Mouse (Mus musculus) hindbrain, embryonic 13.5 days (tissue): Measurements from ENCODE around the gene Ncapg2. TPM values are rescaled to one million over a fixed set of nuclear protein-coding genes. Genes with fewer than 3 reads are reported as not detected.

Experiments used
- ATAC-seq: fragments of 200-750 bp; cut with Nextera tagmentation; 2 replicates; pipeline ENCODE4 v1.8.0; 2017; ENCODE audit warnings: moderate TSS enrichment; ENCODE audit not compliant: low FRiP score
- H3K27ac ChIP-seq: fragments of 300-500 bp; sonication (generic); 2 replicates; pipeline ENCODE4 v1.5.1; 2015; ENCODE audit warnings: inconsistent platforms, mild to moderate bottlenecking, moderate library complexity
- H3K27me3 ChIP-seq: fragments of 300-500 bp; sonication (generic); 2 replicates; pipeline ENCODE4 v1.6.1; 2015; ENCODE audit warnings: mild to moderate bottlenecking, inconsistent platforms
- H3K36me3 ChIP-seq: fragments of 300-500 bp; sonication (generic); 2 replicates; pipeline ENCODE4 v1.6.1; 2015; ENCODE audit warnings: mild to moderate bottlenecking, inconsistent platforms
- H3K4me1 ChIP-seq: fragments of 300-500 bp; sonication (generic); replicated peaks from 2 replicates; pipeline ENCODE4 v1.6.1; 2015; ENCODE audit warnings: inconsistent platforms
- H3K4me2 ChIP-seq: fragments of 300-500 bp; sonication (generic); 2 replicates; pipeline ENCODE4 v1.6.1; 2015; ENCODE audit warnings: inconsistent platforms, mild to moderate bottlenecking, moderate library complexity
- H3K4me3 ChIP-seq: fragments of 300-500 bp; sonication (generic); 2 replicates; pipeline ENCODE4 v1.5.1; 2015; ENCODE audit warnings: mild to moderate bottlenecking, inconsistent platforms
- H3K9ac ChIP-seq: fragments of 300-500 bp; sonication (generic); 2 replicates; pipeline ENCODE4 v1.6.1; 2015; ENCODE audit warnings: mild to moderate bottlenecking, inconsistent platforms
- H3K9me3 ChIP-seq: fragments of 300-500 bp; sonication (generic); 2 replicates; pipeline ENCODE4 v1.6.1; 2016; ENCODE audit warnings: inconsistent platforms
- WGBS: fragments of 180-500 bp; shearing (Covaris S2); methylation state at CpG from one replicate; pipeline ENCODE4 v1.1.7; 2015; 5-methylcytosine and 5-hydroxymethylcytosine counted together
- polyA plus RNA-seq: library from polyadenylated mRNA; unstranded; fragments of >200 nt; fragmentation: Nextera tagmentation; extraction: Ambion mirVana; gene quantifications from 2 replicates; pipeline ENCODE4 v1.2.1, GENCODE M21; 2015

Gene Ncapg2
- polyA plus RNA-seq, 1 experiment from 2014 or later, result 9.3 TPM

GRCm38 (mm10) chr12:116404012-116404679 is 1.1 kb upstream of the Ncapg2 start:
- H3K4me1 ChIP-seq, result peaks cover 18% of the 10 kb centered on the region
- peak overlapping the region; percentile 73 for H3K4me3 ChIP-seq
- 98% methylated on average over 18 of the region's 18 CpGs for WGBS
- no peaks in the 10 kb centered on the region for H3K27me3 ChIP-seq
- peaks cover 38% of the 10 kb centered on the region for H3K9me3 ChIP-seq
- no peak for ATAC-seq
- peaks cover 30% of the 10 kb centered on the region for H3K36me3 ChIP-seq
- H3K9ac ChIP-seq, result peak overlapping the region; percentile 77; the same call in 1 of the 2 replicates
- peak overlapping the region; percentile 91 for H3K4me2 ChIP-seq
- no peak overlapping the region for H3K27ac ChIP-seq

DNA sequence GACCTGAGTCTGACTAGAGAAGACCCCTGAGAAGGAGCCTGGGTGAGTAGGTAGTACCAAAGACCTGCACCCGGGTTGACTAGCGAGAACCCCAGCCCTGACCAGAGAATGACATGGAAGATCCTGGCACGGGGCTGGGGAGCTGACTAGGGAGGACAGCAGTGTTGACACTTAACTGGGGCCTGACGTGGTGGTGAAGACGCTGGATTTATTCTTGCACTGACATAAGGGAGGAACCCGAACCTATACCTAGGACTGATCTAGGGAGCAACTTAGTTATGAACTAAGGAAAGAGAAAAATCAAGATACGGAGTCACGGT is 594 bp downstream of the Ncapg2 start:
- Histone ChIP-seq H3K9me3 (peaks cover 28% of the 10 kb centered on the region), H3K27me3 (no peaks in the 10 kb centered on the region), H3K4me2 (peak overlapping the region; percentile 91), H3K4me3 (peak overlapping the region; percentile 73), H3K36me3 (peaks cover 26% of the 10 kb centered on the region), H3K27ac (no peak overlapping the region), H3K4me1 (peaks cover 18% of the 10 kb centered on the region), H3K9ac (peak overlapping the region; percentile 77)
- no peak for ATAC-seq
- 18% methylated on average over 8 of the region's 8 CpGs for WGBS

GRCm38 (mm10) chr12:116407883-116408282 is 2.7 kb downstream of the Ncapg2 start:
- 96% methylated on average over 5 of the region's 5 CpGs for WGBS
- H3K36me3 ChIP-seq, result peaks cover 8% of the 10 kb centered on the region
- H3K9me3 ChIP-seq, result peaks cover 9% of the 10 kb centered on the region
- peaks cover 18% of the 10 kb centered on the region for H3K4me1 ChIP-seq
- no peak overlapping the region for H3K4me2 ChIP-seq
- no peak overlapping the region for H3K9ac ChIP-seq
- no peaks in the 10 kb centered on the region for H3K27me3 ChIP-seq
- H3K4me3 ChIP-seq, result no peak overlapping the region
- no peak overlapping the region for H3K27ac ChIP-seq
- no peak for ATAC-seq

- no peak overlapping the region for H3K4me2 ChIP-seq
- no peak overlapping the region for H3K9ac ChIP-seq
- no peak for ATAC-seq
- no peaks in the 10 kb centered on the region for H3K9me3 ChIP-seq
- H3K27me3 ChIP-seq, result no peaks in the 10 kb centered on the region
- H3K4me3 ChIP-seq, result no peak overlapping the region
- H3K27ac ChIP-seq, result no peak overlapping the region
- WGBS, result 97% methylated on average over 4 of the region's 4 CpGs
- no peaks in the 10 kb centered on the region for H3K36me3 ChIP-seq
- H3K4me1 ChIP-seq, result no peaks in the 10 kb centered on the region
These were observed 9.7 kb downstream of the Ncapg2 start for GRCm38 (mm10) chr12:116414941-116415340.

DNA sequence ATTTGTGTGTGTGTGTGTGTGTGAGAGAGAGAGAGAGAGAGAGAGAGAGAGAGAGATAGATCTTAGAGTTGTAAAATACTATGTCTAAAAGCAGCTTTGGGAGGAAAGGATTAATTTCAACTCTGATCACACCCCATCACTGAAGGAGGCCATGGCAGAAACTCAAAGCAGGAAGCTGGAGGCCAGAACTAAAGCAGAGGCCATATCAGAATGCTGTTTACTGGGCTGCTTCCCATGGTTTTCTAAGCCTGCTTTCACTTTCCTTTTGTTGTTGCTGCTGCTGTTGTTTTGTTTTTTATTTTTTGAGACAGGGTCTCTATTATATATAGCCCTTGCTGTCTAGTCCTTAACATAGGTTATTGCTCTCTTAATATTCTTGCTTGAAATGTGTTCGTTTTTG is 11.3 kb downstream of the Ncapg2 start:
- H3K27me3 ChIP-seq, result no peaks in the 10 kb centered on the region
- H3K27ac ChIP-seq, result no peak overlapping the region
- H3K4me2 ChIP-seq, result no peak overlapping the region
- no peak for ATAC-seq
- no peak overlapping the region for H3K4me3 ChIP-seq
- 90% methylated on average over 1 of the region's 1 CpGs for whole genome bisulfite sequencing
- H3K4me1 ChIP-seq, result no peaks in the 10 kb centered on the region
- H3K9me3 ChIP-seq, result no peaks in the 10 kb centered on the region
- no peak overlapping the region for H3K9ac ChIP-seq
- no peaks in the 10 kb centered on the region for H3K36me3 ChIP-seq

DNA sequence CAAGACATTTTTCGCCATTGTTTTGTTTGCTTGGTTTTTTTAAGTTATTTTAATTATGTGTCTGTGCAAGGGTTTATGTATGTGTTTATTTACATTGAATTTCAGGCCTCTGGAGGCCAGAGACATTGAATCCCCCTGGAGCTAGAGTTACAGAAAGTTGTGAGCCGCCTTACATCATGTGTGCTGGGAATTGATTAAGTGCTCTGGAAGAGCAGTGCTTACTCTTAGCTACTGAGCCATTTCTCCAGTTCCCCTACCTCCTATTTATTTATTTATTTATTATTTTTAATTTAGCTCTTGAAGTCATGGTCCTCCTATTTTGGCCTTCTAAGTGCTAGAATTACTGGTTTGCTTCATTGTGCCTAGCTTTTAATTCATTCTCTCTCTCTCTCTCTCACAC is 16.5 kb downstream of the Ncapg2 start:
- H3K27ac ChIP-seq, result no peak overlapping the region
- 95% methylated on average over 2 of the region's 2 CpGs for WGBS
- H3K4me1 ChIP-seq, result no peaks in the 10 kb centered on the region
- no peak overlapping the region for H3K4me2 ChIP-seq
- H3K9ac ChIP-seq, result no peak overlapping the region
- no peak overlapping the region for H3K4me3 ChIP-seq
- no peaks in the 10 kb centered on the region for H3K27me3 ChIP-seq
- no peak for ATAC-seq
- no peaks in the 10 kb centered on the region for H3K9me3 ChIP-seq
- peaks cover 7% of the 10 kb centered on the region for H3K36me3 ChIP-seq

DNA sequence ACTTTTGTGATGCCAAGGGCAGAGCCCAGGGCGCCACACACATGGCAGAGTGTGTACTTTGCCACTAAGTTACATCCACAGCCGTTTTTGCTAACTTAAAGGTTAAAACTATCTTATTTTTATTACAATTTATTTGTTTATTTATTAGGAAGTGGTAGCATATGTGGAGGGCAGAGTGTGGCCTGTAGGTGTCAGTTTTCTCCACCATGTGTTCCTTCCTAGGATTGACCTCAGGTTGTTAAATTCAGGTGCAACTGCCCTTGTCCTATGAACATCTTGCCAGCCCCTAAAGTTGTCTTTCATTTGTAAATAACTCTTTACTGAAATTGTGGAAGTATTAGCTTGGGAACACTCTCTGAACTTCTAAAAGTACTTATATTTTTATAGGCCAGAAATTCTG is 20.2 kb downstream of the Ncapg2 start:
- Histone ChIP-seq H3K4me1 (no peaks in the 10 kb centered on the region), H3K4me3 (no peak overlapping the region), H3K27me3 (no peaks in the 10 kb centered on the region), H3K27ac (no peak overlapping the region), H3K9ac (no peak overlapping the region), H3K36me3 (peaks cover 17% of the 10 kb centered on the region), H3K4me2 (no peak overlapping the region), H3K9me3 (no peaks in the 10 kb centered on the region)
- WGBS, result 88% methylated on average over 2 of the region's 2 CpGs
- ATAC-seq, result no peak

- H3K9me3 ChIP-seq, result no peaks in the 10 kb centered on the region
- peaks cover 17% of the 10 kb centered on the region for H3K36me3 ChIP-seq
- H3K4me1 ChIP-seq, result no peaks in the 10 kb centered on the region
- no peak overlapping the region for H3K4me2 ChIP-seq
- no peak overlapping the region for H3K27ac ChIP-seq
- H3K9ac ChIP-seq, result no peak overlapping the region
- 84% methylated on average over 2 of the region's 2 CpGs for WGBS
- H3K27me3 ChIP-seq, result no peaks in the 10 kb centered on the region
- ATAC-seq, result no peak
- H3K4me3 ChIP-seq, result no peak overlapping the region
These were observed 28.5 kb downstream of the Ncapg2 start for GRCm38 (mm10) chr12:116433742-116434141.

- Histone ChIP-seq H3K4me1 (no peaks in the 10 kb centered on the region), H3K4me3 (no peak overlapping the region), H3K36me3 (peaks cover 21% of the 10 kb centered on the region), H3K27ac (no peak overlapping the region), H3K9ac (no peak overlapping the region), H3K4me2 (no peak overlapping the region), H3K27me3 (no peaks in the 10 kb centered on the region), H3K9me3 (no peaks in the 10 kb centered on the region)
- ATAC-seq, result no peak
- 94% methylated on average over 2 of the region's 2 CpGs for WGBS
These were observed 30.0 kb downstream of the Ncapg2 start for GRCm38 (mm10) chr12:116435232-116435631.

DNA sequence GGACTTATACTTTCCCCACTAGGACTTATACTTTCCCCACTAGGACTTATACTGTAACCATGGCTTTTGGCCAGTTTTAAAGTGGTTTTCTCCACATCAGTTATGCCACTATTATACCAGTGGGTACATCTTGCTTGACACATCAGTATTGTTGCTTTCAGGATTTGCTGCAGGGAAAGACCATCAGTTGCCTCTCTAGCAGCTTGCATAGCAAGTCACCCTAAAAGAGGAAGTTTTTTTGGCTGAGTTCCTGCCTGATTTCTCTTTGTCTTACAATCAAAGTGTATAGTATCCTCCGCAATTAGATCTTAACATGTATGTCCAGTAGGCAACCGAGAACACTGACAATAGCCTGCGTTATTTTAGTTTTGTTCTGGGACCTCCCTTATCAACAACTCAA is 30.9 kb downstream of the Ncapg2 start:
- no peaks in the 10 kb centered on the region for H3K9me3 ChIP-seq
- ATAC-seq, result no peak
- H3K27ac ChIP-seq, result no peak overlapping the region
- no peak overlapping the region for H3K4me3 ChIP-seq
- no peaks in the 10 kb centered on the region for H3K27me3 ChIP-seq
- 92% methylated on average over 3 of the region's 3 CpGs for WGBS
- no peak overlapping the region for H3K9ac ChIP-seq
- H3K4me1 ChIP-seq, result no peaks in the 10 kb centered on the region
- H3K36me3 ChIP-seq, result peaks cover 27% of the 10 kb centered on the region
- no peak overlapping the region for H3K4me2 ChIP-seq

- Histone ChIP-seq H3K9ac (no peak overlapping the region; the same call in 1 of the 2 replicates), H3K27ac (no peak overlapping the region), H3K36me3 (peaks cover 27% of the 10 kb centered on the region), H3K9me3 (no peaks in the 10 kb centered on the region), H3K4me3 (no peak overlapping the region), H3K4me2 (no peak overlapping the region), H3K27me3 (no peaks in the 10 kb centered on the region), H3K4me1 (no peaks in the 10 kb centered on the region)
- WGBS, result 87% methylated on average over 5 of the region's 5 CpGs
- ATAC-seq, result no peak
These were observed 33.4 kb downstream of the Ncapg2 start for GRCm38 (mm10) chr12:116438591-116438990.

DNA sequence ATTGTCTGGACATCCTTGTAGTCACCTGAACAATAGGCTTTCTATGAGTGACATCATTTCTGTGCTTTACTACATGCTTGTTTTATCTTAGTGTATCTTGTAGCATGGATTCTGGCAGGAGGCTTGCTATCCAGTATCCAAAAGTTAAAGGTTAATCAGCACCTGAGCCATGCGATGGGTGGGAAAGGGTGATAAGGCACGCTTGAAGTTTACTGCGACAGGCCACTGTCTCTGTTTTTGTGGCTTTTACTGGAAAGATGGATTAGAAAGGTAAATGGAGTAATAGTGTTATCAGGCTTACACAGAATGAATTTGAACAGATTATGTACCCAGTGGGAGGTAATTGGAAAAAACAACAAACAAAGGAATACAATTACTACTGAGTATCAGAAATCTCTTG is 37.0 kb downstream of the Ncapg2 start:
- Histone ChIP-seq H3K27ac (no peak overlapping the region), H3K4me2 (no peak overlapping the region), H3K9ac (no peak overlapping the region), H3K4me3 (no peak overlapping the region), H3K9me3 (no peaks in the 10 kb centered on the region), H3K4me1 (no peaks in the 10 kb centered on the region), H3K27me3 (no peaks in the 10 kb centered on the region), H3K36me3 (peaks cover 35% of the 10 kb centered on the region)
- WGBS, result 93% methylated on average over 3 of the region's 3 CpGs
- ATAC-seq, result no peak

DNA sequence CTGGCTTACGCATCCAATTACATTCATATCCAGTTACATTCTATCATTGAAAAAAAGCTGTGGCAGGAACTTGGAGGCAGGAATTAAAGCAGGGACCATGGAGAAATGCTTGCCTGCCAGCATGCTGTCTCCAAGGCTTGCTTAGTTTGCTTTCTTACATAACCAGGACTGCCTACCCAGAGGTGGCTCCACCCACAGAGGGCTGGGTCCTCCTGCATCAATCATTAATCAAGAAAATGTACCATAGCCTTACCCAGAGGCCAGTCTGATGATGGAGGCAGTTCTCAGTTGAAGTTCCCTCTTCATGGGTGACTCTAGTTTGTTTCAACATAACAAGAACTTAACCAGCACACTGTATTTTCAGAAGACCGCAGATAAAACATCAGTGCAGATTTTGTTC is 44.3 kb downstream of the Ncapg2 start:
- no peaks in the 10 kb centered on the region for H3K27me3 ChIP-seq
- no peak overlapping the region for H3K27ac ChIP-seq
- H3K9ac ChIP-seq, result no peak overlapping the region
- no peak overlapping the region for H3K4me2 ChIP-seq
- no peak for ATAC-seq
- WGBS, result 94% methylated on average over 2 of the region's 2 CpGs
- H3K9me3 ChIP-seq, result no peaks in the 10 kb centered on the region
- no peak overlapping the region for H3K4me3 ChIP-seq
- peaks cover 7% of the 10 kb centered on the region for H3K36me3 ChIP-seq
- no peaks in the 10 kb centered on the region for H3K4me1 ChIP-seq
